Mouse (Mus musculus) thymus, postnatal 14 days (tissue): ENCODE results near the gene Tstd2.

Experiments
- DNase-seq: peaks from one replicate; pipeline ENCODE4 v3.0.0; 2021

Tstd2 gene

GRCm38 (mm10) chr4:46138287-46139222, at the start of gene Tstd2, which contains the start of gene Ncbp1:
Gene Tstd2, minus strand, starts transcription at chr4:46138694.
Gene Ncbp1, plus strand, starts transcription at chr4:46138613.
- DNase-seq: peak; percentile 94

DNA sequence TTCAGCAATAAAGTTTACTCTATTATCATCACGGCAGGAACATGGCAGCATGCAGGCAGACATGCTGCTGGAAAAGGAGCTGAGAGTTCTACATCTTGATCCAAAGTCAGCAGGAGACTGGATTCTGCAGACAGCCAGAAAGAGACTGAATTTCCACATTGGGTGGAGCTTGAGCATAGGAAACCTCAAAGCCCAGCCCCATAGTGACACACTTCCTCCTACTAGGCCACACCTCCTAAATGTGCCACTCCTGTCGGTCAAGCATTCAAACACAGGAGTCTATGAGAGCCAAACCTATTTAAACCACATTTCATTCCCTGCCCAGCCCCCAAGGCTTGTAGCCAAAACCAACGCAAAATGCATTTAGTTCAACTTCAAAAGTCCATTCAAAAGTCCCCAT, 48.0 kb upstream of the Tstd2 start:
- DNase-seq: no peak

DNA sequence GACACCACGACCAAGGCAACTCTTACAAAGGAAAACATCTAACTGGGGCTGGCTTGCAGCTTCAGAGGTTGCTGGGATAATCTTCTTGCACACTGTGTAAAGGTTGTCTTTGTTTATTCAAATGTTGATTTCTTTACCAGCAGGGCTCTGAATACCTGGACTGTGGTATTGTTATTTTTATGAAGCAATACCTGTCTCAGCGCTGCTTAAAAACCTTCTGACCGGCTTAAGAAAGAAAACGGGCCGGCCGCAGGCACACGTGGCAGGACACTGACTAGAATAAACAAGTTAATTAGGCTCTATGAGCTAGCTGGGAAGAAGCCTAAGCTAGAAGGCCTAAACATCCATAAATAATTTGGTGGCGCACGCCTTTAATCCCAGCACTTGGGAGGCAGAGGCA, 47.4 kb upstream of the Tstd2 start:
- no peak for DNase-seq

DNA sequence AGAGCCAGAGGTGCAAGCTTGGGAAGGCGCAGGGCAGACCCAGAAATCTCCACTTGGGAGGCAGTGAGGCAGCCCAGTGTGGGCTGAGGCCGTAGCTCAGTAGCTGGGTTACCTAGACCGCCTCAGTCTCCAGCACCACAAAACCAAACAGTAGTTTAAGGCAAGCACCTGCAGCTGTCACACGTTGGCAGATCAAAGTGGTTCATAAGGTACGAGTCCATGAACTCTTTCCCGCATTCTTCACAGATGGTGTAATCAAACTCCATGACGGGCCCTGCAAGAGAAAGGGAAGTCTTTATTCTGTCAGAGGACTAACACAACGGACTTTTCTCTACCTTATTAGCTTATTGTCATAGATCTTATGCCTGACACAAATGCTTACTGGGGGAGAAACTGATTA, 46.9 kb upstream of the Tstd2 start:
- peak; percentile 28 for DNase-seq

- DNase-seq: peak; percentile 44
These were observed 43.7 kb upstream of the Tstd2 start for GRCm38 (mm10) chr4:46182181-46182580.

DNA sequence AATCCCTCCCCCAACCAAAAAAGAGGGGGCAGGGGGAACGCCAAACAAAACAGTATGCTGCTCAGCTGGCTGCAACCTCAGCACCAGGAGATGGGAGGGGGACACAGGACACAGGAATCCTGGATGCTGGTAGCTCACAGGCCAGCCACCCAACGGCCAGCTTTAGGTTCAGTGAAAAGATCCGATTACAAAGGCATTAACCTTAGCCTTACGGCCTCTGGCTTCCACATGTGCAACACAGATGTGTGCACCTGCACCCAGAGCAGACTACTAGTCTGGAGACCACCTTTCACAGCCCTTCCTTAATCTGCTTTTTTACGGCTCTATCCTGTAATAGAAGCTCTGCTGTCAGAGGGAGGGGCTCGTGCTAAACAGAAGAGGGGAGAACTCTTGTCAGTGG, 42.7 kb upstream of the Tstd2 start:
- DNase-seq: no peak

DNA sequence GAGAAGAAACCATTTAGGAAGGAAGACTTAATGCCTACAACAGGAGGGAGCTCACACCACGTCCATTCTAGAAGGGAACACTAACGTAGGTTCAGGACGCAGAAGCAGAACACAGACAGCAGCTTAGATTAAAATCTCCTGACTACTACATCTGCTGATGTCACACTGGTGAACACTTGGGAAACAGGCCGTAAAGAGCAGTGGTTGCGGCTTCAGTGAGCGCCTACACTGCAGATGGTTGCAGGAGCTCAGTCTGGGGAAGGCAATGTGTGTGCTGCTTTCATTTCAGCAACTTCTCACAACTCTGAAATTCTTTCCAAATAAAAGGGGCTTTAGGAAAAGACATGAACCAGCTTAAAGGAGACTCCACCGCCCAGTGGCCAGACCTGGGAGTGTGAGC, 39.0 kb upstream of the Tstd2 start:
- DNase-seq: no peak

DNA sequence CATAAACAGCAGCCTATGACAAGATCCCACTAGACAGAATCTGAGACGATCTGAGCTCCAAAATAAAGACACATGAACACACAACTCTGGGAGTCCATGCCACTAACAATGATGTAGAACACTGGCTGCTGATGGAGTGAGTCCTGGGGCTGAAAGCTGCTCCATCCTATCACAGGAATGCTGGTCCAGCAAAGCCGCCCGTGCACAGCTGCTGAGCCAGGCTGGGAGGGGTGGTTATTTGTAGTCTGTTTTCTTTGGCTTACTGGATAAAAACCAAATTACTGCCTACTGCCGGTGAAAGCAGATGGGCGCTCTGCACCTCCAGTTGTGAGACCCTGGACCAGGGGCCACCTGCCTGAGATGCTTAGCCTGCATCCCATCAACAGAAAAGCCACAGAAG, 38.5 kb upstream of the Tstd2 start:
- no peak for DNase-seq

DNA sequence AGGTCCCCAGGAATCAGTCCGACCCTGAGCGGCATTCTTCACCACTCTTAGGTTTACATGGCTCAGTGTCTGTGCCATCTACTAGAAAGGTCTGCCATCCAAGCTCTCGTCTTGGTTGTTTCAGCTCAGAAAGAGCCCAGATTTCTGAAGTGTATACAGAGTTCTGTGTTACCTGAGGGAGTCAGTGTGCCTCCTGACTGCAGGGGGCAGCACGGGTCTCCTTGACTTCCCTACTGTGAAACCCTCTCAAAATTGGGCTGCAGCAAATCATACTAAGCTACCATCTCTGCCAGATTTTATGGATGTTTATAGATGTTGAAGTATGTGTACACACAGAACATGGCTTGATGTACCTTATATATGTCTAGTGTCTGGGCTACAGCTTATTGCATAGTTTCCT, 37.8 kb upstream of the Tstd2 start:
- DNase-seq: peak; percentile 42

GRCm38 (mm10) chr4:46171761-46172160, 33.3 kb upstream of the Tstd2 start:
- no peak for DNase-seq

DNA sequence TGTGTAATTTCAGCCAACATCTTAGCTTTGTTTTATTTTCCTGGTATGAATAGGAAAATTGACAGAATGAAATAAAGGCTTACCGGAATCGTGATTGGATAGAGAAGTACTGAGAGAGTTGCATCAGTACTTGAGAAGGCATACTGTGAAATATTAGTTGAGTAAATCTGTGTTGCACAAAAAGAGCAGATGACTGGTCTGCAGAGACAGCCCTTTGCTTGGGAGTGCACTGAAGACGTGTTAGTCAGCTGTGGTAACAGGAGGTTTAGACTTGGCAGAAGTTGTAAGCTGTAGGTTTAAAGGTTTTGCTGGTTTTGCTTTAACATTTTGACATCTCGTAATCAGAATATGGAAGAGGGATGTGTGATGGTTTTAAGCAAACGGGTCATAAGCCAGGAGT, 27.3 kb upstream of the Tstd2 start:
- no peak for DNase-seq

- DNase-seq: no peak
These were observed 25.5 kb upstream of the Tstd2 start for GRCm38 (mm10) chr4:46164027-46164426.

DNA sequence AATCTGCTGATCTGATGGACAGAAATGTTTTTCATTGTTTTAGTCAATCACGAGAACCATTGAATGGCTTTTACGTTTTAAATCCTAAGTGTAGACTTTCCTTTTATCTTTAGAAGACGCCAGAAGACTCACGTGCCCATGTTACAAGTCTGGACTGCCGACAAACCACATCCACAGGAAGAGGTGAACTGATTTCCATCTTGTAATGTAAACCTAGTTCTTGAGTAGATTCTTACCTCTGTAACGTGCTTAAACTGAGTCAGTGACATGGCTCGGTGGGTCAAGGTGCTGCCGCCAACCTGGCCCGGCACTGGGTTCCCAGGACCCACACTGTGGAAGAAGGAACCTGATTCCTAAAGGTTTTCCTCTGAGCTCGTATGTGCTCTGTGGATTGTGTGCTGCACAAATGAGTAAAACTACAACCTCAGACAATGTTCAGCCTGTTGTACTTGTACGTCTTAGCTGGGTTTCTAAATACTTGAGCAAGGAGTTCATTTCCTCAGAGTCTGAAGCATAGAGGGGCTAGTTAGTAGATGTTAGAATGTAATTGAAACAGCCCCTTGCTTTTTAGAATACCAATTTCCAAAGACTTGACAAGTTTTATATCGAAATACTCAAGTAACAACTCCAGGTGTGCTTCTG, 13.5 kb upstream of the Tstd2 start:
- peak; percentile 23 for DNase-seq

- DNase-seq: no peak
These were observed 8.4 kb upstream of the Tstd2 start for GRCm38 (mm10) chr4:46146881-46147280.

GRCm38 (mm10) chr4:46144323-46144722, 5.8 kb upstream of the Tstd2 start:
- peak; percentile 34 for DNase-seq

DNA sequence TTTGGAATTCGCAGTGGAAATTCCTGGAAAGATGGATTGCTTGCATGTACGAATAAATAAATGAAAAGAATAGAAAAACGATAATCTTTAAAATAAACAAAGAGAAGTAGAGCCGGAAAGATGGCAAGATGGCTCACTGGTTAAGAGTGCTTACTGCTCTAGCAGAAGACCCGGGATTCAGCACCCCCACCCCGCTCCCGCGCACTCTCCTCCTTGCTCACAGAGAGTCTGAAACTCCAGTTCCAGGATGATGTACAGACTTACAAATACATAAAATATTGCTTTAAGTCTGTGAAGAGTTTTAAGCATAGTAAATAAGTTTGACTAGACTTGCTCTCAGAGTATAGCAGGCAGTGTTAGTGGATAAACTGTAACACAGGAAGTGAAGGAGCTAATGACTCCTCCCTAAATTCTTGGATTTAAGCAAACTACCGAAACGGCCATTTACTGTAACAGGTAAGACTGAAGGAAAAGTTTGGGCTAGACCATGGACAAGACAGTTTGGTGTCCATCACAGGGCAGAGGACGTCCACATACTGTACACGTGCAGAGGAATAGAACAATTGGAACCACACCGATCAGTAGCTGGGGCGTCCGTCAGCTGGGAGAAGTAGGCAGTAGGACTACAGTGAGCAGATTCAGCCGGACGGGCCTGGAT, 736 bp downstream of the Tstd2 start:
- DNase-seq: peak; percentile 23

DNA sequence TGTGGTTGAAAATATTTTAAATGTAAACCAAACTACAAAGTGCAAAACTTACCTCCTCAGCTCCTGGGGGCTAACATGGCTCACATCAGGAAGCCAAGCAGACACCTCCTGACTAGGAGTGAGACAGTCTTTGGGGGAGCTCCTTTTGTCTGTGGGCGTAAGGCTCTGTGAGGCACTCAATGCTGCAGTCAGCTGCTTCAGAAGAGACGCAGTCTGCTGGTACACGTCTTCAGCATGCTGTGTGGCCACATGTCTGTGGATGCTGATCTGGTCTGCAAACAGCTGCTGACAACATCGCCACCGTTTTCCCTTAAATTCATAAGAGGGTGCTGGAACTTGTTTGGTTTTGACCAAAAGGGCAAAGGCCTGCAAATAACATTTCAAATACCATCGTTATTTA, 6.7 kb downstream of the Tstd2 start:
- DNase-seq: no peak

DNA sequence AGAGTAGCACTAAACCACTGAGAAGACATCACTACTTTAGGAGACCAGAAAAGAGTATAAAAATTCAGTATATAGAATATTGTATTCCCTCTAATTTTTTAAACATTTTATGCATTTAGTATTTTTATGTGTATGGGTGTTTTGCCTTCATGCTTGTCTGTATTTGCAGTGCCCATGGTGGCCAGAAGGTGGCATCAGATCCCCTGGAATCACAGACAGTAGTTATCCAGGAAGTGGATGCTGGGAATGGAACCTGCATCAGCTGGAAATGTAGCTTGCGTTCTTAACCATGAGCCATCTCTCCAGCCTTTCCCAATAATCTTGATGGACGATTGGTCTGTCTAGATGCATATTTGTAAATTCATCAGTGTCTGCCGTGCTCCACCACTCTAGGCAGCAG, 8.3 kb downstream of the Tstd2 start:
- DNase-seq: peak; percentile 64

GRCm38 (mm10) chr4:46129311-46130004, 9.0 kb downstream of the Tstd2 start:
- DNase-seq: no peak

DNA sequence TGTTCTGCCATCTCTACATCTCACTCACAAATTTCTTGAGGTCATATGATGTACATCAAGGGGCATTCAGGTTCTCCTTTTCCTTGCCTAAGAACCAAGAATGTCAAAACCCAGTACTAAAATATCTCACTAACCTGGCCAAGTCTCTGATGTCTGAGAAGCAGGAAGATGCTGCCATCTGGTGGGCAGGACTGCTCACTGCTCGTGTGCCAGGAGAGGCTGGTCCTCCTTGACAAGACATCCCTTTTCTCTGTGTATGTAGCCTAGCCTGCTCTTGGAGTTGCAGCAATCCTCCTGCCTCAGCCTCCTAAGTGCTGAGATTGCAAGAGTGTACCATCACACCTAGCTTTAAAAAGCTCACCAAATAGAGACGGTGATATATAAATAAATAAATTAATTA, 12.0 kb downstream of the Tstd2 start:
- peak; percentile 67 for DNase-seq

- DNase-seq: no peak
These were observed 15.1 kb downstream of the Tstd2 start for GRCm38 (mm10) chr4:46123358-46123757.

- no peak for DNase-seq
These were observed 17.7 kb downstream of the Tstd2 start for GRCm38 (mm10) chr4:46120767-46121166.

- DNase-seq: no peak
These were observed 18.9 kb downstream of the Tstd2 start for GRCm38 (mm10) chr4:46119514-46120094.
